Mouse (Mus musculus) CH12F3 (cell line): ENCODE measurements around the gene Lats2.
"Not testable (repeated sequence)": the region's sequence is repeated elsewhere in the genome, so short reads cannot be mapped to it uniquely, and the experiment has no call there.

Source experiments
- in situ Hi-C: fragments of 300-500 bp; cut with MboI; formaldehyde crosslinking; loops from 2 replicates; pipeline ENCODE4 v1.14.3; 2020; ENCODE audit warnings: low sequenced_read_pairs

The Lats2 gene

GRCm38 (mm10) chr14:57758237-57758636 lies at the start of gene Lats2:
Gene Lats2, minus strand, starts transcription at chr14:57758388.
- in situ Hi-C loops: no loop called here

- in situ Hi-C loops: no loop called here
Observed at GRCm38 (mm10) chr14:57803731-57804130, 45.5 kb upstream of the Lats2 start.

- in situ Hi-C loops: no loop called here
Observed at GRCm38 (mm10) chr14:57797991-57798931, 40.1 kb upstream of the Lats2 start, which contains the start of gene Sap18. Gene Sap18, plus strand, starts transcription at chr14:57798180.

GRCm38 (mm10) chr14:57797551-57797950 lies 39.4 kb upstream of the Lats2 start:
- in situ Hi-C loops: no loop called here

- in situ Hi-C loops: no loop called here
Observed at GRCm38 (mm10) chr14:57791171-57791570, 33.0 kb upstream of the Lats2 start.

GRCm38 (mm10) chr14:57789759-57790158 lies 31.6 kb upstream of the Lats2 start:
- in situ Hi-C loops: no loop called here

GRCm38 (mm10) chr14:57789311-57789710 lies 31.1 kb upstream of the Lats2 start:
- in situ Hi-C loops: no loop called here

- in situ Hi-C loops: no loop called here
Observed at GRCm38 (mm10) chr14:57787406-57787805, 29.2 kb upstream of the Lats2 start.

GRCm38 (mm10) chr14:57772157-57772815 lies 14.1 kb upstream of the Lats2 start:
- in situ Hi-C loops: no loop called here

- in situ Hi-C loops: no loop called here
Observed at GRCm38 (mm10) chr14:57769102-57769501, 10.9 kb upstream of the Lats2 start.

- in situ Hi-C loops: no loop called here
Observed at GRCm38 (mm10) chr14:57760447-57761412, 2.5 kb upstream of the Lats2 start.

GRCm38 (mm10) chr14:57756094-57756493 lies 2.1 kb downstream of the Lats2 start:
- in situ Hi-C loops: no loop called here

GRCm38 (mm10) chr14:57755661-57756060 lies 2.5 kb downstream of the Lats2 start:
- in situ Hi-C loops: no loop called here

GRCm38 (mm10) chr14:57753351-57753992 lies 4.7 kb downstream of the Lats2 start:
- in situ Hi-C loops: no loop called here

GRCm38 (mm10) chr14:57751006-57751405 lies 7.2 kb downstream of the Lats2 start:
- in situ Hi-C loops: not testable (repeated sequence)

- in situ Hi-C loops: no loop called here
Observed at GRCm38 (mm10) chr14:57749501-57749900, 8.7 kb downstream of the Lats2 start.

GRCm38 (mm10) chr14:57746001-57746771 lies 12.0 kb downstream of the Lats2 start, which contains the start of gene Gm49361:
Gene Gm49361, minus strand, starts transcription at chr14:57746103.
- in situ Hi-C loops: no loop called here

- in situ Hi-C loops: no loop called here
Observed at GRCm38 (mm10) chr14:57745291-57745969, 12.8 kb downstream of the Lats2 start.

- in situ Hi-C loops: no loop called here
Observed at GRCm38 (mm10) chr14:57744547-57744946, 13.6 kb downstream of the Lats2 start.
